Mouse (Mus musculus) mouse trophoblast stem cell (cell line): Measurements from ENCODE around the gene Pdzd2.

ENCODE experiments used
- in situ Hi-C, 2 experiments: fragments of 300-500 bp; cut with MseI, MboI; formaldehyde crosslinking; loops; 2 replicates in 1 of 2; 3 replicates in 1 of 2; pipeline ENCODE4 v1.15.1; 2025

Gene Pdzd2

DNA sequence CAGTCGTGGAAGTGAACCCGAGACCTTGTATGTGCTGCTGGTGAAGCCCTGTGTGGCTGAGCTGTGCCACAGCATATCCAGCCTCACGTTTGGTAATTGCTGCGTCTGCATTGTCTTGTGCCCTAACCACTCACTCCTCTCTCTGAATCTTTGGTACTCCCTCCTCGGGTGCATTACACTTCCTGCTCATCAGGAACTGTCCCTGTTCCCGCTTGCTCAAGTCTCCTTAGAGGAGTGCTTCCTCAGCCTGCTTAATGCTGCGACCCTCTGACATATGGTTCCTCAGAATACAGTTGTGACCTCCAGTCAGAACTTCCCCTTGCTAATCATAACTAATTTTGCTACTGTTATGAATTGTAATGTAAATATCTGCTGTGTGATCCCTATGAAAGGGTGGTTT, 383.8 kb downstream of the Pdzd2 start:
- in situ Hi-C loops = no loop called here

GRCm38 (mm10) chr15:12355261-12355660, 384.5 kb downstream of the Pdzd2 start:
- in situ Hi-C loops = no loop called here

- in situ Hi-C loops = no loop called here
Observed at GRCm38 (mm10) chr15:12354281-12354810, 385.4 kb downstream of the Pdzd2 start.

DNA sequence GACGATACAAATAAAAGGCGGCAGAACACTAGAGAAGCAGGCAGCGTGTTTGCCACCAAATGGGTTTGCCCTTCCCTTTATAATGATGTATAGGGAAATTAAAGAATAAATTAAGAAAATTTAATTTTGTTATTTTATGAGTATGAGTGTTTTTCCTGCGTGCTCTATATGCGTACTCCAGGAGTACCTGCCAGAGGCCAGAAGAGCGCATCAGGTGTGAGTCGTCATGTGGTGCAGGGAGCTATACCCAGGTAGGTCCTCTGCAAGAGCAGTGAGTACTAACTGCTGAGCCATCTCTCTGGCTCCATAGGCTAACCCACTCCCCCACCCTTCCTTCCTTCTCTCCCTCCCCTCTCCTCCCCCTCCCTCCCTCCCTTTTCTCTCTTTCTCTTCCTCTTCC, 388.3 kb downstream of the Pdzd2 start:
- in situ Hi-C loops = no loop called here

- in situ Hi-C loops = no loop called here
Observed at GRCm38 (mm10) chr15:12349840-12350239, 389.9 kb downstream of the Pdzd2 start.

- in situ Hi-C loops = no loop called here
Observed at GRCm38 (mm10) chr15:12348950-12349349, 390.8 kb downstream of the Pdzd2 start.

- in situ Hi-C loops = no loop called here
Observed at GRCm38 (mm10) chr15:12346916-12347315, 392.8 kb downstream of the Pdzd2 start.

- in situ Hi-C loops = no loop called here
Observed at GRCm38 (mm10) chr15:12341401-12341758, 398.3 kb downstream of the Pdzd2 start.

- in situ Hi-C loops = no loop called here
Observed at GRCm38 (mm10) chr15:12340536-12341400, 399.0 kb downstream of the Pdzd2 start.

GRCm38 (mm10) chr15:12337779-12338137, 402.0 kb downstream of the Pdzd2 start:
- in situ Hi-C loops = no loop called here

DNA sequence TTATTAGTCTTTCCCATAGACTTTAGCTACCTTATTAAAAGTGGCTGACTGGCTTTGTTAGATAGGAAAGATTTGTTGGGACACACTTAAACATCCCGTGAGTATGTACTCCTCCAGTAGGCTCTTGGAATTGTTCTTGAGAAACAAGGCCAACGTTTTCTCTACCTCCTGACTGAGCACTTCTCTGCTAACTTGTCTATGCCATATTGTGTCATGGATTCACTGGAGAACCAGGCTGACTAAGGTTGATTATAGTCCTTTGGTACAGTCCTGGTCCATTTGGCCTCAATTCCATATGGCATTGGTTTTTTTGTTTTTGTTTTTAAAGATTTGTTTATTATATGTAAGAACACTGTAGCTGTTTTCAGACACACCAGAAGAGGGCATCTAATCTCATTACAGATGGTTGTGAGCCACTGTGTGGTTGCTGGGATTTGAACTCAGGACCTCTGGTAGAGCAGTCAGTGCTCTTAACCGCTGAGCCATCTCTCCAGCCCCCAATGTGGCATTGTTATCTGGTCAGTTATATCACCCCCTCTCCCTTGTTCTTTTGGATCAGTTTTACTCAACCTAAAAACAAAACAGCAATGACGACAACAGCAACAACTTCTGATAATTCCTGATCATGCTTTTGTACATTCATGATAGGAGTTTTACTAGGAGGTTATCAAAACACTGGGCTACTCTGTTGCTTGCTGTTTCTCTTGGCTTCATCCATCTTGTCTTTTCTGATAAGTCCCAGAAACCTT, 402.5 kb downstream of the Pdzd2 start:
- in situ Hi-C loops = no loop called here

DNA sequence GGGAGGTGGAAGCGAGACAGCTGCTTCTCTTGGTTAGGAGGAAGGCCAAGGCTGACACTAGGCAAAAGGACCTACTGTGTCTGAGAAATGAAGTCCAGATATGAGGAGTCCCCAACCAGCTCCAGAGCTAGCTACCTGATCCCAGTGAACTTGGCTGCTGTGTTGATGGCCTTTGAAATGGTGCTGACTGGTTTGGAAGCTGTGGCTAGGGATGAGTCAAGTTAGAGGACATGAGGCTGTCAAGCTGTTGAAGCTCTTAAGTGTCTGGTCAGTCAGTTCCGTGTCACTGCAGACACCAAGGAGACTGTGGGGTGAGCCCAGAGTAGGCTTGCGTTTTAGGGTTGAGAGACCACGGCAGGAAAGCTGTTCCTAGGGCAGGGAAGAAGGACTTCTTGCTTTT, 405.3 kb downstream of the Pdzd2 start:
- in situ Hi-C loops = no loop called here

DNA sequence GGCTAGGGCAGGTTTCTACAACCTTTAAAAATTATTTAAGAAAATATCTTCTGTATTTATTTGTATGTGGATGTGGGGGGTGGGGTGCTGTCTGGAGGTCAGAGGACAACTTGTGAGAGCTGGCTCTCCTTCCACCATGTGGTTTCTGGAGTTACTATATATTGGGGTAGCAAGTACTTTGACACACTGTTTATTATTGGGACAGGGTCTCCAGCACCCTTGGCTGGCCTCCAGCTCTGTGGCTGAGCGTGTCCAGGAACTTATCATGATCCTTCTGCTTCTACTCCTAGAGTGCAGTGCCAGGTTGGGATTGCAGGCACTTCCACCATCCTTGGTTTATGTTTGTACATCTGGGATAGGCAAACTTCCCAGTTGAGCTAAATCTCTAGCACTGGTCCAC, 408.4 kb downstream of the Pdzd2 start:
- in situ Hi-C loops = no loop called here

- in situ Hi-C loops = no loop called here
Observed at GRCm38 (mm10) chr15:12330892-12331291, 408.8 kb downstream of the Pdzd2 start.

DNA sequence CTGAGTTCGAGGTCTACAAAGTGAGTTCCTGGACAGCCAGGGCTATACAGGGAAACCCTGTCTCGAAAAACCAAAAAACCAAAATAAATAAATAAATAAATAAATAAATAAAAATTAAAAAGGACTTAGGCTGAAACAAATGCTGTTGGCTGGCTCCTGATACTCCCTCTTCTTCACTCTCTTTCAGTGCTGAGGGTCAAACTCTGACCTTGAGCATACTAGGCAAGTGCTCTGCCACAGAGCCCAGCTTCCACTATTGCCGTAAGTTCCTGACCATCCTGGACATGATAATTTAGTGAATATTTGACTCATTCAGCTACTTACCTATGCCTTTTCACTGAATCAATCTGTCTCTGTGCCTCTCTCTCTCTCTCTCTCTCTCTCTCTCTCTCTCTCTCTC, 409.3 kb downstream of the Pdzd2 start:
- in situ Hi-C loops = no loop called here

- in situ Hi-C loops = no loop called here
Observed at GRCm38 (mm10) chr15:12324326-12324725, 415.4 kb downstream of the Pdzd2 start.

GRCm38 (mm10) chr15:12322676-12323402, 416.9 kb downstream of the Pdzd2 start:
- in situ Hi-C loops = no loop called here

DNA sequence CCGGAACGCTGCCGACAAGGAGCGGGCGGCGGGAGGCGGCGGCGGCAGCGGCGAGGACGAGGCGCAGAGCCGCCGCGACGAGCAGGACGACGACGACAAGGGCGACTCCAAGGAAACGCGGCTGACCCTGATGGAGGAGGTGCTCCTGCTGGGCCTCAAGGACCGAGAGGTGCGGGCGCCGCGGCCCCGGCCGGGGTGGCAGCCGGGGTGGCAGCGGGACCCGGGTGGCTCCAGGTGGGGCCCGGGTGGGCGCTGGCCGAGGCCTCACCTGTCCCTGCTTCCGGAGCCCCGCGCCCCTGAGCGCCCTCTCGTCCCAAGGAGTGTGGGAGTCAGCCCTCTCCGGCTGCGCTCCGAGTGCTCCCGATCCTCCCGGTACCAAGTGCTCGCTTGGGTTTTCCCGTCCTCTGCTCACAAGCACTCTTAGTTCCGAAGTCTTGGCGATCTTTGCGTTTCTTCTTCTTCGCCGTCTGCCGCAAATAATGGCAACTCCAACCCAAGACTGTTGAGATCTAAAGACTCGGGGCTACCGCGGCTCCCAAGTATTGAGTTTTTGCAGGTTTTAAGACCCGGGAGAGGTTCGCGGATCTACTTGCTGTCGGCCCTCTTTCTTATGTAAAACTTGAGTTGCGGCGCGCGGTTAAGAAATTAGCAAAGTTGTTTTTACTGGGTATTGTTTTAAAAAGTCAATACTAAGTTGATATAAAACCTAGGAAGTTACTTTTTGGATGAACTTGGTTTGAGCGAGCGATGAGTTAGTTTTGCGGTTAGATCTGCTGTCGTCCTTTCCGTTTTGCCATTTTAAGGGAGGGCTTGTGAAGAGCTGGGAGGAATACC, 417.7 kb downstream of the Pdzd2 start, which contains the start of gene 1810049J17Rik:
TSS of gene 1810049J17Rik (minus strand) at position 112 of the 834 bp plus-strand sequence.
- in situ Hi-C loops = no loop called here

- in situ Hi-C loops = no loop called here
Observed at GRCm38 (mm10) chr15:12321091-12321787, 418.5 kb downstream of the Pdzd2 start, which contains the start of gene Golph3. Golph3 (plus strand) TSS chr15:12321450.

DNA sequence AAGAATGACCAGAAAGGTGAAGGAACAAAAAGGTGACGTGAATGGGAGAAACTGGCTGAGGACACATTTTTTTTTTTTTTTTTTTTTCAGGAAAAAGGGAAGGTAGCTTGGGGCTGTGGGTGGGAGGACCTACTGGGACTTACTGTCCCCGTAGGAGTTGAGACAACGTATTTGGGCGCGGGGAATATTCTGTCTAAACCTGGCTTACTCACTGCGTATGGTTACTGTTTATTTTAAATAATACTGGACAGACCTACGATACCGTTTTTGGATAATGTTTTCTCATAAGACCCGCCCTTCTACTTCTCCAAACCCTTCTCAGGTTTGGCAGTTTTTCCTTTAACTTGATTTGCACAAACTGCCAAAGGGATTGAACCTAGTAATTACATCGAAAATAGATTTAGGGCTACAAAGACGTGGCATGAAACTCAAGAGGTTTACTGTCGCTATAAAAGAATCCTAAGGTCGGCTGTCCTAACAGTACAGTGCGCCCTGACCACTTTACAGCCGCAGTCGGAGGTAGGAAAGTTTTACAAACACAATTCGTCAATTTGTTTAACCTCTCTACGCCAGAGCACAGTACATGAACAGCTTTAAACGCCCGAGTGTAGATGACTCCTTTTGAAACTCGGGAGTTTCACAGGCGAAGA, 419.2 kb downstream of the Pdzd2 start:
- in situ Hi-C loops = no loop called here
